Mouse (Mus musculus) thymus, adult 2 months (tissue): ENCODE data around the gene Ccdc92b.

Experiments
- CTCF ChIP-seq: fragments of 200-500 bp; IDR thresholded peaks from 2 replicates; pipeline ENCODE4 v1.5.1; 2012; ENCODE audit warnings: mild to moderate bottlenecking, control low read depth, low read length, moderate library complexity, borderline replicate concordance; ENCODE audit not compliant: control insufficient read depth, poor library complexity, insufficient read depth; ENCODE audit errors: extremely low read depth
- POLR2A ChIP-seq: fragments of 200-500 bp; IDR thresholded peaks from 2 replicates; pipeline ENCODE4 v1.6.1; 2012; ENCODE audit warnings: mild to moderate bottlenecking, low read length, control low read depth, moderate library complexity; ENCODE audit not compliant: control insufficient read depth, poor library complexity, insufficient read depth; ENCODE audit errors: extremely low read depth

GRCm38 (mm10) chr11:74586401-74586800 is 33.0 kb upstream of the Ccdc92b start:
- TF ChIP-seq POLR2A (no peak), CTCF (no peak)
